Mouse (Mus musculus): ENCODE results near the gene Nrip1. TPM values are rescaled to one million over a fixed set of nuclear protein-coding genes. Genes with fewer than 3 reads are reported as not detected.

Gene Nrip1
- total and polyA plus RNA-seq, 2 experiments from 2014 or later = 26.5 to 30.0 TPM

DNA sequence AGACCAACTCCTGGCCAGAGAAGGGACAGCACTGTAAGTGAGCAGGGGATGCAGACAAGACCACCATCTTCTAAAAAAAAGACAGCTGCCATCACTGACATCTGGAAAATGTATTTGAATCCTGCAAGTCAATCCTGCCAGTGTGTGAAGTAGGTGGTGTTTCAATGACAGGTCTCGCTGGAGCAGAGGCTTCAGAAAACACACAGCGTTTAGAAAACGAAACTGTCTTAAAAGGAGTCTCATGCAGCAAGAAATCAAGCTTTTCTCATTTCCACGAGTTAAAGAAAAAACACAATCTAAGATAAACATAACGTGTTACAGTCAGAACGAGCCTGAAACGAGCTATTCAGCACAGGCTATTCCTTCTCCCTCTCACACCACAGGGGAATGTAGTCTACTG lies 36.3 kb downstream of the Nrip1 start:
- no peak for TF ChIP-seq CTCF (IDR thresholded peaks at IDR 0.05; ENCODE audit: low read depth)
- Histone ChIP-seq H3K27ac (no peak overlapping the region), H3K4me1 (ENCODE audit: insufficient read depth, low read length) (no peaks in the 10 kb centered on the region), H3K27me3 (ENCODE audit: insufficient read depth, low read length) (no peaks in the 10 kb centered on the region), H3K36me3 (ENCODE audit: insufficient read depth, low read length) (no peaks in the 10 kb centered on the region), H3K9me3 (ENCODE audit: low read length) (no peaks in the 10 kb centered on the region), H3K4me3 (ENCODE audit: low read length) (no peak overlapping the region), H3K4me2 (ENCODE audit: low read depth, low read length) (no peak overlapping the region), H3K9ac (replicated peaks; ENCODE audit: low read length) (no peak overlapping the region)
- 90% methylated on average over 7 of the region's 7 CpGs for WGBS
- DNase-seq (ENCODE audit: low spot score) (no peak), ATAC-seq (no peak)

DNA sequence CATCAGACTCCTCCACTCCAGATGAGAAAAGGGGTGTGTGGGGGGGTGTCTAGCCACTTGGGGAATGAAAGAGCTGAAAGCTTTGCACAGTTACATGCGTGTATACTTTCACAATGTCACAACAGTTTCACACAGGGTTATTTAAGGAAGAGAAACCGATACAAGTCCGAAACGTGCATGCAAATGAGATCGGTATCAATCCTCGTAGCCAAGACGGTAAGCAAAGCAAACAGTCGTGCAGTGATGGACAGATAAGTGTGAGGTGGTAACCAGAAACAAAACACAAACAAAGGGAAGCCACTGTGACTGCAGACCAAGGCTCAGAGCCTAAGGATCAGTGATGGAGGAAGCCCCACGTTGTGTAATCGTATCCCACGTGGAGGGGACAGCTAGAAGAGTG lies 36.7 kb downstream of the Nrip1 start:
- no peak overlapping the region for H3K27ac ChIP-seq
- ATAC-seq (no peak), DNase-seq (ENCODE audit: low spot score) (no peak)
- no peak overlapping the region for H3K9ac ChIP-seq (replicated peaks; ENCODE audit: low read length)
- no peaks in the 10 kb centered on the region for H3K27me3 ChIP-seq (ENCODE audit: insufficient read depth, low read length)
- H3K4me3 ChIP-seq (ENCODE audit: low read length) = no peak overlapping the region
- WGBS = 93% methylated on average over 11 of the region's 11 CpGs
- no peak for TF ChIP-seq CTCF (IDR thresholded peaks at IDR 0.05; ENCODE audit: low read depth)
- no peaks in the 10 kb centered on the region for H3K9me3 ChIP-seq (ENCODE audit: low read length)
- no peak overlapping the region for H3K4me2 ChIP-seq (ENCODE audit: low read depth, low read length)
- no peaks in the 10 kb centered on the region for H3K4me1 ChIP-seq (ENCODE audit: insufficient read depth, low read length)
- H3K36me3 ChIP-seq (ENCODE audit: insufficient read depth, low read length) = no peaks in the 10 kb centered on the region

GRCm38 (mm10) chr16:76335913-76336312 lies 37.7 kb downstream of the Nrip1 start:
- no peak overlapping the region for H3K4me3 ChIP-seq (ENCODE audit: low read length)
- no peaks in the 10 kb centered on the region for H3K27me3 ChIP-seq (ENCODE audit: insufficient read depth, low read length)
- no peak overlapping the region for H3K27ac ChIP-seq
- DNase-seq (ENCODE audit: low spot score) (no peak), ATAC-seq (no peak)
- no peak overlapping the region for H3K9ac ChIP-seq (replicated peaks; ENCODE audit: low read length)
- H3K36me3 ChIP-seq (ENCODE audit: insufficient read depth, low read length) = no peaks in the 10 kb centered on the region
- no peaks in the 10 kb centered on the region for H3K9me3 ChIP-seq (ENCODE audit: low read length)
- no peak overlapping the region for H3K4me2 ChIP-seq (ENCODE audit: low read depth, low read length)
- 96% methylated on average over 6 of the region's 6 CpGs for WGBS
- no peak for TF ChIP-seq CTCF (IDR thresholded peaks at IDR 0.05; ENCODE audit: low read depth)
- H3K4me1 ChIP-seq (ENCODE audit: insufficient read depth, low read length) = no peaks in the 10 kb centered on the region

DNA sequence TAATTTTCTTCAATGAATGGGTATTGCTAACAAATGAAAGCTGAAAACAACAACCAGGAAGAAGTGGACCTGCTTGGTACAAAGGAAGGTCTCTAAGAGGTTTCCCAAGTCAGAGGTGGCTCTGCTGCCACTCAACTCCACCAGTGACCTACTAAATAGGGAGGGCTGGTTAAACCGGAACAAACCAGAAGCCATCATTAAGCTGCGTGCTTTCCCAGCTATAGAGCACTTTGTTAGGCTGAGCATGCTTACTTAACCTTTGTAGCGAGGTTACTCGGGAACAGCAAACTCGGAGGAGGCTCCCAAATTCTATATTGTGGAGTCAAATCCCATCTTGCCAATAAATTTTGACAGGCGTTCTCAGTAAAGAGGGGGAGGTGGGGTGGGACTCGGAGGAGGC lies 41.5 kb downstream of the Nrip1 start:
- no peaks in the 10 kb centered on the region for H3K36me3 ChIP-seq (ENCODE audit: insufficient read depth, low read length)
- no peak overlapping the region for H3K4me2 ChIP-seq (ENCODE audit: low read depth, low read length)
- TF ChIP-seq CTCF (IDR thresholded peaks at IDR 0.05; ENCODE audit: low read depth) = no peak
- H3K4me3 ChIP-seq (ENCODE audit: low read length) = no peak overlapping the region
- no peak overlapping the region for H3K9ac ChIP-seq (replicated peaks; ENCODE audit: low read length)
- no peaks in the 10 kb centered on the region for H3K4me1 ChIP-seq (ENCODE audit: insufficient read depth, low read length)
- DNase-seq (ENCODE audit: low spot score) = no peak
- WGBS = 61% methylated on average over 7 of the region's 7 CpGs
- no peaks in the 10 kb centered on the region for H3K9me3 ChIP-seq (ENCODE audit: low read length)
- no peak for ATAC-seq
- H3K27ac ChIP-seq = no peak overlapping the region
- no peaks in the 10 kb centered on the region for H3K27me3 ChIP-seq (ENCODE audit: insufficient read depth, low read length)

DNA sequence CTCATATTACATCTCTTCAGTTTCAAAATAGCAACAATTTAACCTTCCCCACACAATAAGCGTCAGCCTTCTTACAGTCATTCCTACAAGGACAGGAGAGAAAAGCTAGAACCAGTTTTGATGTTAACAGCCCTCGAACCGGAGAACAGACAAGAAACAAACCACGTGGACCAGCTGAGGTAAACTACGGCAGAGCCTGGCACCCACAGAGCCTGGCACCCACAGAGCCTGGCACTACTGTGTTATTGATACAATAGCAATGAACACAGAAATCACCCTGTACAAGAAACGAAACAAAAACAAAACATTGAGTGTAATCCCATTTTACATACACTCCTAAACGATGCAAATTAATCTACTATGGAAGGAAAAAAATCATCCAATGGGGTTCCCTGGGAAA lies 42.4 kb downstream of the Nrip1 start:
- no peak for ATAC-seq

DNA sequence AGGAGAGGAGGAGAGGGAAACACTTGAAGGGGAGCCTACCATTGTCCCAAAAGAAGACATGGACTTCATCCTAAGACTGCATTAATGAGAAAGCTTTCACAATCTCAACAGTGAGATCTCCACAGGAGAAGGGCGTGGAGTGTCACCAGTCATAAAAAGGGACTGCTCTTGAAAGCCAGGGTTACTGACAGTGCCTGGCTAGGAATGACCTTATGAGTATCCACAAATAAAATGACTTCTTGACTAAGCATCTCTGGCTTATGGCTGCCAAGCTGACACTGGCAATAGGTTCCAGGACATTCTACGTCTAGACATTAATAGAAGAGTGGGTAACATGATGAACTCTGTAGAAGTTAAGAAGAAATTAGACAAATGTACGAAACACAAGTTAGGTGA lies 48.3 kb downstream of the Nrip1 start:
- 93% methylated on average over 3 of the region's 3 CpGs for WGBS
- H3K4me2 ChIP-seq (ENCODE audit: low read depth, low read length) = no peak overlapping the region
- no peak for TF ChIP-seq CTCF (IDR thresholded peaks at IDR 0.05; ENCODE audit: low read depth)
- H3K4me1 ChIP-seq (ENCODE audit: insufficient read depth, low read length) = peaks cover 8% of the 10 kb centered on the region; the same call in 1 of the 2 replicates
- no peak overlapping the region for H3K4me3 ChIP-seq (ENCODE audit: low read length)
- no peaks in the 10 kb centered on the region for H3K27me3 ChIP-seq (ENCODE audit: insufficient read depth, low read length)
- DNase-seq (ENCODE audit: low spot score) (no peak), ATAC-seq (no peak)
- H3K36me3 ChIP-seq (ENCODE audit: insufficient read depth, low read length) = no peaks in the 10 kb centered on the region
- no peak overlapping the region for H3K27ac ChIP-seq
- no peaks in the 10 kb centered on the region for H3K9me3 ChIP-seq (ENCODE audit: low read length)
- no peak overlapping the region for H3K9ac ChIP-seq (replicated peaks; ENCODE audit: low read length)

More for the DNA sequence above, 42.4 kb downstream of the Nrip1 start:
- Histone ChIP-seq H3K9me3 (ENCODE audit: low read length) (no peaks in the 10 kb centered on the region), H3K27ac (no peak overlapping the region), H3K36me3 (ENCODE audit: insufficient read depth, low read length) (no peaks in the 10 kb centered on the region), H3K9ac (replicated peaks; ENCODE audit: low read length) (no peak overlapping the region), H3K4me2 (ENCODE audit: low read depth, low read length) (no peak overlapping the region), H3K27me3 (ENCODE audit: insufficient read depth, low read length) (no peaks in the 10 kb centered on the region), H3K4me1 (ENCODE audit: insufficient read depth, low read length) (no peaks in the 10 kb centered on the region), H3K4me3 (ENCODE audit: low read length) (no peak overlapping the region)
- 87% methylated on average over 7 of the region's 7 CpGs for WGBS
- DNase-seq (ENCODE audit: low spot score) = no peak
- no peak for TF ChIP-seq CTCF (IDR thresholded peaks at IDR 0.05; ENCODE audit: low read depth)

GRCm38 (mm10) chr16:76324411-76325314 lies 49.0 kb downstream of the Nrip1 start:
- ATAC-seq (no peak), DNase-seq (ENCODE audit: low spot score) (no peak)
- Histone ChIP-seq H3K36me3 (ENCODE audit: insufficient read depth, low read length) (no peaks in the 10 kb centered on the region), H3K4me1 (ENCODE audit: insufficient read depth, low read length) (peaks cover 13% of the 10 kb centered on the region), H3K9ac (replicated peaks; ENCODE audit: low read length) (no peak overlapping the region), H3K27ac (no peak overlapping the region), H3K27me3 (ENCODE audit: insufficient read depth, low read length) (no peaks in the 10 kb centered on the region), H3K4me2 (ENCODE audit: low read depth, low read length) (no peak overlapping the region), H3K9me3 (ENCODE audit: low read length) (no peaks in the 10 kb centered on the region), H3K4me3 (ENCODE audit: low read length) (no peak overlapping the region)
- no peak for TF ChIP-seq CTCF (IDR thresholded peaks at IDR 0.05; ENCODE audit: low read depth)
- 75% methylated on average over 3 of the region's 4 CpGs for WGBS
